Mouse (Mus musculus): ENCODE measurements around the gene Sema4g.

Sema4g gene

DNA sequence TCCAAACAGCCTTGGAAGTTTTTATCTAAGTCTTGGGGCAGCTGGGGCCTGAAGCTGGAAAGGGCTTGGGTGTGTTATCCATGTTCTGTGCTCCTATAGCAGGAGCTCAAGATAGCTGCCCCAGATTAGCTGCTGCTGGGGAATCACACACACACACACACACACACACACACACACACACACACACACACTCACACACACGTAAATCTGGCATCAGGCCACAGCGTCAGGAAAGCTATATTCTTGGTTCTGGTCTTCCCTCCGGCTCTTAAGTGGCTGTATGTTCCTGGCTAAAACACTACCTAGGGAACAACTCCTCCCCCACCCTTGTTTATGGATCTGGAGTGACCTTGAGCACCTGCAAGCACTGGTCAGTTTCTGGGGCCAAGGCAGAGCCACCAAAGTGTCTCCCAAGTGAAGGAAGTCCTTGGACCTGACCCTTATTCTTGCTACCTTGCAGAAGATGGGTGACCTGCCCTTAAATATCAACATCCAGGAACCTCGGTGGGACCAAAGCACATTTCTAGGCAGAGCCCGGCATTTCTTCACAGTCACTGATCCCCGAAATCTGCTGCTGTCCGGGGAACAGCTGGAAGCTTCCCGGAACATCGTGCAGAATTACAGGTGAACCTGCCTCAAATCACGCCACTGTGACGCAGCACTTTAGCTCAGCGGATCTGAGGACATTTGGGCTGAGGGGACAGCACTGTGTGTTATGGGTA lies 59.9 kb downstream of the Sema4g start:
- no peak for DNase-seq (ENCODE audit: low spot score in 2 of 2)

DNA sequence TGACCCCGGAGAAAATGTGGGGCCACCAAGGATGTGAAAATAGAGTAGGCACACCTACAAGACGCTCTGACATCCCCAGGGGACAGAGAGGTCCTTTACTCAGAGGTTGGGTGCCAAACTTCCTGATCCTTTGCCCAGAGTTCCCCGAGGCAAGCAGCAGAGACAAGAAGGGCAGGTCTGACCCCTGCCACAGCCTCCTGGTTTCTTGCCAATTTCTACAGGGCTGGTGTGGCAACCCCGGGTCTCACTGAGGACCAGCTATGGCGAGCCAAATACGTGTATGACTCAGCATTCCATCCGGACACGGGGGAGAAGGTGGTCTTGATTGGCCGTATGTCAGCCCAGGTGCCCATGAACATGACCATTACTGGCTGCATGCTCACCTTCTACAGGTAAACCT lies 60.6 kb downstream of the Sema4g start:
- no peak for DNase-seq (ENCODE audit: low spot score in 2 of 2)
